Mouse (Mus musculus) layer of hippocampus, adult 11-12 months (tissue): ENCODE data around the gene Dclk1.
A peak's percentile ranks its signal among the peaks of the same experiment; 100 is the strongest.

Source experiments
- DNase-seq: peaks from one replicate; pipeline ENCODE4 v3.0.0; 2022; ENCODE audit warnings: low spot score

The Dclk1 gene

DNA sequence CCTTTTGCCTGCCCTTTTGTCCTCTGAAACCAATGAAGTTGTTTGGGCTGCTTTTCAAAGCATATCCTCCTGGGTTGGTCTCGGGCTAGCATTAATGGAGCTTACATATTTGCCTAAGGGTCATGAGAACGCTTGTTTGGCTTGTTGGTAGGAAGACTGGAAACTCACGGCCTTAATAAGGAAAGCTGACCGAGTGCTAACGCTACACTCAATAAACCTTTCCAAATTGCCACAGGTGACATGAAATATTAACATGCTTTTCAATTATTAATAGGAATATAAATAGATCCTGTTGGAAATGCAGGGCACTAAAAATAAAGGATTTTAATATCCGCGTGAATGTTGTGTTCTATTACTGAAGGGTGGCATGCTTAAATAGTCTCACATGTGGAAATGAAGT lies 257.1 kb downstream of the Dclk1 start:
- no peak for DNase-seq

DNA sequence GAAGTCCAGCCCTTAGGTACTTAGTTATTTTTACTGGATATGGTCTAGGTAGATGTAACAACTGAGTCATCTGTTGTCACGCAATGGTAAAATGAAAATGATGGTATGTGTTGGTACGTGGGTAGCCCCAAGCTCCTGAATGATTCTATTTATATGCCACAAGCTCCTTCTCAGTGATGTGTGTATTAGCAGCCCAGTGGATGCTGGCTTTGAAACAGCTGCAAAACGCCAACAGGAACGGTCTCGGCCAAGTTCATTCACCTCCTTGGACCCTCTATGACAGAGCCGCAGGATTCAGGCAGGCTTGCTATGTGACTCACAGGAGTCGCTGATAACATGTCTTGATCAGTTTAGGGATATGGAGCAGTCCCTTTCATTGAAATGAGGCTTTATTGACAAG lies 268.0 kb downstream of the Dclk1 start:
- no peak for DNase-seq

DNA sequence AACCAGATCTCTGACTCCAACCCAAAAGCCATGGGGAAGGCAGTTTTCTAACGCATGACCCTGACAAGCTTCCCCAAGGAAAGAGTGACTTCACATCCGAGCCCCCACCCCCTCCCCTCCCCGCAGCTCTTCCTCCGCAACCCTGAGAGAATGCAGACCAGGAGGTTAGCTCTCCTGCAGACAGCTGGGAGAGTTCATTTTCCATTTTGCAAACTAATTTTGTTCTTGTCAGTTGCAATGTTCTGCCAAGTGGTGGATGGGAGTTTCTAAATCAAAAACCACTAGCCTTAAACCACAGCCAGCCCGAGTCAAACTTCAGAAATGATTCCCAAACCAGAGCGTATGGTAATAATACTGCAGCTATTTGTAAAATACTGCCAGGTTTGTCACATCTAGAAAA lies 269.5 kb downstream of the Dclk1 start:
- DNase-seq, result no peak

DNA sequence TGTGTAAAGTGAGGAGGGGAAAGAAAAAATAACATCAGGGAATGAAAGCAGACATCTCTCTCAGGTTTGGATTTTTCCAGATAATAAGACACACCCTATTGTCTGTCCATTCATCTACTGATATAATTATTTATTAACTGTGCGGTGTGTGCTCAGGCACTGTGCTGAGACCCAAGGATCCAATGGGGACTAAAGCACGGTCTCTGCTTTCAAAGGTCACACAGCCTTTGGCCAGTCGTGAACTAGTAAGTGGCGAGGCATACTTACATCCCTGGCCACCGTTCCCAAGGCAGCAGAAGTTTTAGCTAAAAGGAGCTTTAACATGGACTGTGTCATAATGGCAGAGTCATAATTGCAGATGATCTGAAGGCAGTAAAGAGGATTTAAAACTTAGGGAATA lies 273.8 kb downstream of the Dclk1 start:
- DNase-seq, result no peak

DNA sequence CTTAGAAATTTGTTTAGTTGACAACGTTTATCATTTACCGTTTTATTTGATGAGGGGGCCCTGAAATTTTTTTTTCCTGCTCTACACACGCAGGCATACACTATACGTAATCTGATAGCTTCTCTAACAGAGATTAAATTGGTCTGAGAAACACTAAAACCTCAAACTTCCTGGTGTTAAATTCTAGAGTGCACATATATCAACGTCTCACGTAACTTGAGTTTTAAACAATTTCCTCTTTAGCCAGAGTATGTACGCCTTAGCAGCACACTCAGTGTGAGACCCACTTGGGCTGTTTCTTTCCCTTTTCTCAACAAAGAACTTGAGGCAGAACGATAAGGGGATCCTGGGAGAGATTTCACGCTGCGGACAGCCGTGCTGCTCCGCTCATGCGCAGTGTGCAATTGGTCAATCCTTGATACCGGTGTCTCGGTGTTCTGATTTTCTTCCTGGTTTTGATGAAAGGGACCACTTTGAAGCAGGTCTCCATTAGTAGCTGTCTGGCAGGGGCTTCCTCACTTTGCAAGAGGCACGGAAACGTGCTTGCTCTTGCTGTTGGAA lies 275.4 kb downstream of the Dclk1 start:
- no peak for DNase-seq

DNA sequence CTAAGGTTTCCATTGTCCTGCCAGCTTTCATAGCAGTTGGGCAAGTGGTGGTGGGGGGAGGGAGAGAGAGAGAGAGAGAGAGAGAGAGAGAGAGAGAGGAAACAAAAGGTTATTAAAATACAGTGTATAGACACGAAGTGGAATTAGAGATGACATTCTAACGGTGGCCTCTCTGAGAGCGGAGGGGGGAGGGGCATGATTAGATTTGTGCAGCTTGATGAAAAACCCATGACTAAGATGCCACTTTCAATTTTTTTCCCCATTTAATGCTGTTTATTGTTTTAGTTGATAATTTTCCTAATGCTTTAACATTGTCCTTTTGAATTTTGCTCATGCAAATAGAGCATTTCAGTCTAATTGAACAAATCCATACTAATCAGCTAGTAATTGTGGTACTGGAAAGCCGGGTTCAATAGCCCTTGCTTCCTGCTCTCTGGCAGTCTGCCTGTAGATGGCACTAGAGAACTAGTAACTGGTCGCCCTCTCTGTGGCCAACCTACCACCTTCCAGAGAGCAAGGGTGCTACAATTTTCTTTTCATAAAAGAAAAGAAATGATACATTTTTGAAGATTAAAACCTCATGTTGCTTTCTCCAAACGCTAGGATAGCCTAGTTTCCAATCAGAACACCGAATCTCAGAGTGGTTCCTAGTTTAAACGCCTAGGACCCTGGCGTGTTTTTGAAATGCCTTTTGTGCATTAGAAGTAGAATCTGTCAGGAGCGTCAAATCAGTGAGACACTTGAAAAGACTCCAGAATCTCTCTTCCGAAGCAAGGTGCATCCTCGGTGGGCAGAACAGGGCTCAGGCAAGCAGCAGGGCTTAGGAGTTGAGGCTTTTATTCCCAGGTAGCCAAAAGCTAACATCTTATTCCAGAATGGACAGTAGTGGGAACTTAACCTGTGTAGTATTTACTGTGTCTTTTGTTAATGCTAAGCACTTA lies 278.3 kb downstream of the Dclk1 start:
- DNase-seq, result peak; percentile 76

DNA sequence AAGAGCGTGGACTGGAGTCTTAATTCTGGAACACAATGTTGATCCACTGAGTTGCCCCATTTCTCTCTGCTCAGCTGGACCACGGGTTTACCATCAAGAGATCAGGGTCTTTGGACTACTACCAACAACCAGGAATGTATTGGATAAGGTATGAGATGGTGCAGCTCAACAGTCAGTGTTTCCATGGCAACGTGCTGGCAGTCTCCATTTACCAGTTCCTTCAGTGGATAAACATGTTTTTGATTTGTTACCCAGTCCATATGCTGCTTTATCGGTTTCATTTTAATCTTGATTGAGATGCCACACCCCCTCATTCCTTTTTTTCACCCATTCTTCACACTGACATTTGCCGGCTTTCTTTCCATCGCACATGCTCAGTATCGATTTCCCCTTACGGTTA lies 279.6 kb downstream of the Dclk1 start:
- peak; percentile 56 for DNase-seq

DNA sequence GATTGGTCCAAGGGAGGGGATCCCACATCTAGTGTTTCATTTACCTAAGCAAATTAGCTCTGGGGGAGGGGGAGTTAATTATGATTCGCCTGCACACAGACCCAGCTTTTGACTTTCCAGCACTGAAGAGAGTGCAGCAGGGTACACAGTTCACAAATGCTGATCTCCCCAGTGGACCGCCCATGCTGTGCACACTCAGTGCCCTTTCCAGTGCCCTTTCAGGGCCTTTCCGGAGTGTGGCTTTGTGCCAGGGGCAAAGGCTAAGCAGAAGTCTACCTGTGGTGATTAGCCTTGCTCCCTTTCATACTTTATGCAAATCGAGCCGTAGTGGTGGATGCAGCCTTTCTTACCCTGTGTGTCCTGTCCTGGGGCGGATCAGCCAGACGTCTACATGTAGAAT lies 281.1 kb downstream of the Dclk1 start:
- no peak for DNase-seq

DNA sequence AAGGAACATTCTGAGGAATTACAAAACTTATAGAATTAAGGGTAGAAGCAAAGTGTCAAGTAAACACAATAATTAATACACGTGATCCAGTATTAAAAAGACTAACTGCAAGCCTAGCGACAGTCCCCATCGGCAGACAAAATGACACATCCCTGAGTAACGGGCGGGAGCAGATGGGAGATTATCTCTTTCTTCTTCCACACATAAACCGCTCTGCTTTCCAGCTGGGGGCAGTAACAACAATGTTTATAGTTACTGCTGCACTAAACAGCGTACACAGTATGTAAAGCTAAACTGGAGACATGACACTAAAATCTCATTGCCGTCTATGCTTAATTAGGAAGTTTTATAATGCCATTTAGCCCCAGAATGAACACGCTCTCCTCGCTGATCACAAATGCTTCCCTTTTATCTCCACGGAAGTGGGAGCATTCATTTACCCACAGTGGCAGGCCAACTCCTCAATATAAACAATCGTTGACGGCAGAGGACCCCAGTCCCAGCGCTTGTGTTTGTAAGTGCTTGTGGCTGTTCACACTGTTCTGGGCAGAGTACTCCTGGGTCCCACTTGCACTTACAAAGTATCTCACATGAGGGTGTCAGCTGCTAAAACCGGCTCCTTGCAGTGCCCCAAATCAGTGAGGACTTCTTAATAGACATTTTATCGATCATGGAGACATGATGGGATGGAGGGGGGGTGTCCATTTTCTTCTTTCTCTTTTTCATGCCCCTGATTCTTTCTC lies 281.7 kb downstream of the Dclk1 start:
- no peak for DNase-seq

DNA sequence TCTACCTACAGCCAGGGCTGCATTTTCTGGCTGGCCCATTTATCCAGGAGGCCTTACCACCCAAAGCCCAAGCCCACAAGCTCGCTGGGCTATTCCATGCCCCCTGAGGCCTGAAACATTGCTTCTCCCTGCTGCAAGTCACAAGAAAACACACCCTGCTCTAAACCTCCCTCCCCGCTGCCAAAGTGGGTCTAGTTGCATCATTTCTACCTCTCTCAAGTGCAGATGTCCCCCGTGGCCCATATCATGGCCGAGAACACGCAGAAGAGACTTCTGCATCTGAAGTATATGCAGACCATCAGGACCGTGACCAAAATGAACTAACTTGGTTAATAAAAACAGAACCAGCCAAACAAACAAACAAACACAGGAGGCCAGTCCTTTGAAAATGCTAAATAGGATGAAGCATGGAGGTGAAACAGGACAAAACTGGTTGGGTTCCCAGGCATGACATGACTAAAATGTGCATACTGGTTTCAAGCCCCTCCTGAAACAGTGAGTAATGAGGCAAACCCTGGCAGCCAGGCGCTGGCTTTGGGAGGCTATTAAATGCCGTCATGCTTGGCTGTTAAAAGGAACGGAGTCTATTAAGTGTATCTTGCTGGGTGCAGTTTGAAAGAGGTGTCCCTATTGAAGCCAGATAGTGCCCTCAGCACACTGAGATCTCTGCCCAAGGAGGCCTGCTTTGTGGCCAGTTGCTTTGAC lies 282.5 kb downstream of the Dclk1 start:
- no peak for DNase-seq

DNA sequence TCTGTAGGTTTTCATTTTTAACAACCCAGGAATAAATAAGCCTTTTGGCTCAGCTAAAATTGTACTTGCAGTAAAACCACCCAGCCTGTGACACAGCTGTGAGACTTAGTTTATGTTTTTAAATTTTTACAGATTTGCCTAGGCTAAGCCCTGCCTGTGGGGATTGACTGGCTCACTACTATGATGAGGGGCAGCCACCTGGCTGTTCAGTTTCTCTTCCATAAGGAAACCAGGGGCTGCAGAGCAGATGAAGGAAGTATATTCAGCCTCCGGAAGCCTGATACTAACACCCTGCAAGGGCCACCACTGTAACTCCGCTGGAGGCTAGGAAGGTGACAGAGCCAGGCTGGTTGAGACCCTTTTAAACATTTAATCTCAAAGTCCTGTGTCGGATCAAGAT lies 284.3 kb downstream of the Dclk1 start:
- DNase-seq, result no peak

DNA sequence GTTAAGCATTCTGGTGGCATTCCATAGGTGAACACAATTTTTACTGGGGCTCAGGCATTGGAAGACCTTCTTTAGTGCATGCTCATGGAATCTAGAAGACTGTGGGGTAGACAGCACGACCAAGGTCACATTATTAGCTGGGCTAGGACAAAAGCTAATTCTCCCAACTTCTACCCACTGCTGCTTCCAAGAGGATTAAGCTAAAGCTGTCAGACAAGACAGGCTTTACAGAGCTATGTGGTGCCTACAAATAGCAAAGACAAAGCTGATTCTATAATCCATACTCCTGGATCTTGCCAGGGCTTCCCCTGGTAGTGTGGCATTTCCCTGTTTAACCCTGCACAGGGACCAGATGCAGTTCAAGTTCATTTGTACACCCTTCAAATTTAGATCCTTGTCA lies 285.4 kb downstream of the Dclk1 start:
- DNase-seq, result no peak

DNA sequence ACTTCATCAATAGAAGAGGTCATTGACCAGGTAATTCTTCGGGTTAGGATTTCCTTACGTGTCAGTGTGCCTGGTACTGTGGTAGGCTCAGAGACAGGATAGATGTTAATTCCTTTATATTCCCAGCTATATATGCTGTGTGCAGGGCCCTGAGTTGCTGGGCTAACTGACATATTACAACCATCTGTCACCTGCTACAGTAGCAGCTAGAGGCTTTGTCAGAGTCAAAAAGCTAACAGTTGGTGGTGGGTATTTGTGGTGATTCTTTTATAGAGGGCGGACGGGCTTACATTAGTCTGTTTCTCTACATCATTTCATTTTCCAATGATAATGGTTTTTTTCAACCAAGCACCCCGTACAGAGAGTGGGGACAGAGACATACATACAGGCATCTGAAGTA lies 285.8 kb downstream of the Dclk1 start:
- no peak for DNase-seq

DNA sequence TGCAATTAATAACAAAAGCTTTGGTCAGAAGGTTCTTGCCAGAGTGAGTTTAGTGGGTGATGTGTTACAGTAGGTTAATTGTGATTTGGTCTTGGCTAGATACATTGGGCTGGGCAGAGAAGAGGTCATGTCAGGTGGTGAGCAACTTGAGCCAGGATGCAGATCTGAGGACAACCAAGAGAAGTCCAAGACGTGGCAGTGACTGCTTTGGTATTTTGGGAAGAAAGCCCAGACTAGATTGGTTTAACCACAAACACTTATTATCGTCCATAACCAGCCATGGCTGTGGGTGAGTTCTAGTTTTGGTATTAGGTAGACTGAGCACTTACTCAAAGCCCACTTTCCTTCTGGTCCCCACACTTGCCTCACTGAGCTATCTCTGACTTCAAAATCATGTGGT lies 287.2 kb downstream of the Dclk1 start:
- DNase-seq, result no peak

DNA sequence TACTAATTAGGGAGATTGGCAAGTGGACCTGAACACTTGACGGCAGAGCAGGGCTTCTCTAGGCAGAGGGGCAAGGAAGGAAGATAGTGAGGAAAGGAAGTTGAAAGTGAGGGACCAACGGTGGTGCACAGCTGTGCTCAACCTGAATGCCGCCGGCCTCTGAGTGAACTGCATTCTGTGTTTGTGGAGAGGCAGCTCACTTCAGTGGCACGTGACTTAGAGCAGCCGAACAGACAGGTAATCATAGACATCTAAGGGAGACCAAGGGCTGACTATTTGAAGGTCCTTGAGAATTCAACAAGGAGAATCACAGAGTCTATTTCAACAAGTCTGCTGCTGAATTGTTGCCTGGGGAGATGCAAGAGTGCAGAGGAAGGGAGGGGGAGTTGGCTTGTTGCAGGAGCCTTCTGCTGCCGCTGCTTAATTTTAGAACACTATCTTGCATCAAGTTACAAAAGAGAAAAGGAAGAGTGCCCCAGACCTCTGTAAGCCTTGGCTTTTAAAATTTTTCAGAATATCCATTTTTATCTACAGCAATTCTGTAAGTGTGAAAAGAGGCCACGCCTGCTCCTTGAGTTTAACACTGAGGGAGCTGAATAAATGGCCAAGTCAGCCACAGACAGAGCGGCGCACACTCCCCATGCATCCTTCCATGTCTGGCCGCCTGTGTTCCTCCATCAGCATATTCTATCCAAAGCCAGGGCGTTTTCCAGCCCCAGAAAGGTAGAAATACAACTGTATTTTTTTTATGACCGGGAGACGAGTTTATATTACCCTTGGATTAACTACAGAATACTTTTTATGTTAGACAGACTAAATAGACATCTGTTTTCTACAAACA lies 289.3 kb downstream of the Dclk1 start:
- DNase-seq, result no peak

DNA sequence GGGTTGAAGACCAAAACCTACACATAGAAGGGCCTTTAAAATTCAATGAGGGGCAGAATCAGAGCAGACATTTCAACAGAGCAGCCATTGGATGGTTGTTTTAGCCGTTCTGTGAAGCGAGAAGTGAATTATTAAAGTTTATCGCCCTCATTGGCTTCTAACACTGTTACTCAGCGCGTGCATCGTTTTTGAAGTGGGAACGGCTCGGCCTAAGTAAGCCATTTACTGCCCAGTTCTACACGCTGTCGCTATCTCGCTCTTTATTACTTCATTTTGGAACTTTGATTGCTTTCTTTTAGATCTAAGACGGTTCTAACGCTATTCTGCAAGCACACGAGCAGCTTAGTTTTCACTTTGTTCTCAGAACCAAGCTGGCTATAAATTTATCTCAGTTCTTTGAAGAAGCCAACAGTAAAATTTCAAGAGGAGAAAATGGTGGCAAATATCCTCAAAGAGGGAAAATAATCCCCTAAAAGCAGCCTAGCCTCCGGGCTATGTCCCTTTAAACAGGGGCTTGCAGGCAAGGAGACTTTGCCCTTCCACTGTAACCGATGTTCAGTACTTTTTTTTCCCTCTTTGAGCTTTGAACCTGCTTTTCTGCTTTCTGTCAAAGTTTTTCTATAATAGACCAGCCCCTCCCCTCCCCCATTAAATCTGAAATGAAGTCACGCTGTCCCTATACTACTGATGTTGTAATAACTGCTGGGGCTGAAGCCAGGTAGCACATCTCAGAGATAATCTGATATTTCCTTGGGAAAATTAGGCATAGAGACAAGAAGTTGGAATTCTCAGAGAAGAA lies 290.2 kb downstream of the Dclk1 start:
- DNase-seq, result no peak

DNA sequence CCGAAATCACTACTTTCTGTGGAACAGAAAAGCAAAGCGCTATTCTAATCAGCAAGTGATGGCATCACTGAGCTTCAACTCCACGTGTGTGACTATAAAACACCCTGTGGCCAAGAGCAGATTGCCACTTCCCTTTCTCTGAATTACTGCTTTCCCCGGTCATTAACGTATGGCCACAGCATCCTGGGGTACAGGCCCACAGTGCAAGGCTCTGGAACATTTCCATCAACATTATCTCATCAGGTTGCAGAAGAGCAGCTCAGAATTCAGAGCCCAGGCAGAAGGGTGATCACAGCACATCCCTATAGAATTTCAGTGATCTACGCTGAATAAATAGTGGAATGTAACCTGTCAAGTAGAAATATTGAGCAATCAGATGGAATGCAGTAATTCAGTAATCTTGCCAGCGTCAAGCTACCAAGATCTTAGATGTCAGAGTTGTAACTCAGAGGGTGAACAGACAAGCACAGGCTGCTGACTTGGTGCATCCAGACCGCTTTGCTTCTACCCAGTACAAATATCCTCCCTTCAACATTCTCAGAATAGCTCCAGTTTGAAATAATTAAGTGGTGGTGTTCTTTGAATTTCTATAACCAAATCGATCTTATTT lies 293.5 kb downstream of the Dclk1 start:
- DNase-seq, result no peak

DNA sequence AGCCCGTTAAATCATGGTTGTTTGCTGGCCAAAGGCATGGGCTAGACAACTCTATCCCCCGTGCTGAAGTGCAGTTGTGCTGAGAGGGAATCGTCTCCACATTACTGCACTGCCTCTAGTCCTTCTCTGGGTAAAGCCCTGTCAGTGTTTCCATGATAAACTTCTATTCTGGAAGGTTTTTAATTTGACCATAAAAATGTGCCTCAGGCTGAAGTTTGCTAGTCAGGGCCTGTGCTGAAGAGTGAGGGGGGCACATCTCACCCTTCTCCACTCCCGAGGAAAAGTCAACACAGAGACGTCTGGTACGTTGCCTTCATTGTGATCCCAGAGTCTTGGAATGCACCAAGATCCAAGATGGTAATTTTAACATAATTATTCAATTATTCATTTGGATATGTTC lies 294.7 kb downstream of the Dclk1 start:
- DNase-seq, result no peak

DNA sequence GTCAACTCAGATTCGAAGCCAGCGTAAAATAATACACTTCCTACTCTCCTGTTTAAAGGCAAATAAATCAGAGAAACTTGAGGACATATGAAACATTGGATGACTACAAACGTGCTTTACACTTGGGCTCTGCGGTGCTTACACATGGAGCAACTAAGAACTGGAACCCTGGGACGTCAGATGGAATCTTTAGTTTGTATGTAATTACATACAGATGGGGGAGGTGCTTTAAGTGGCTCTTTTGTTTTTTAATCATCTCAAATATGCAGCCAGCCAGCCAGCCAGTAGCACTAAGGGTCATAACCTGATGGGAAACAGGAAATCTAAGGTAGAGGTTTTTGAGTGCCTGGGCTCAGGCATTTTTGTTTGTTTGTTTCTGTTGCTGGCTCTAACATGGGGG lies 295.6 kb downstream of the Dclk1 start:
- DNase-seq, result no peak

DNA sequence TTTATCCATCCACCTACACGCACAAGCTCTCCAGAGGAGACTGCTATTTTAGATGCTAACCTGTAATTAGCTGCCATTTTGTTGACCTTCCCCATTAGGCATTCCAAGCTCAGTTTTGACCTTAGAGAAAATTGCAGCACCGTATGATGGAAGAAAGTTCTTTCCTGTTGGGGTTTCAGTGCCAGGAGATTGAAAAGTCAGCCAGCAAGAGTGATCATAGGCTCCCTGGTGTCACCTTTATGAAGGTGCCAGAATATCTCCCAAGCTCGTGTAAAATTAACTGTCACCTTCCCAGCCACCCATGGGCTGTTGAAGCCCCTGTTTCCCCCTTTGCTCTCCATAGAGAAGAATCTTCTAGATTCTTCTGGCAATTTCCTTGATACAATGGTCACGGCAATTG lies 297.2 kb downstream of the Dclk1 start:
- DNase-seq, result no peak
